Mouse (Mus musculus) heart, embryonic 12.5 days (tissue): ENCODE data around the gene Cyth2. TPM values are rescaled to one million over a fixed set of nuclear protein-coding genes. Genes with fewer than 3 reads are reported as not detected.
A peak's percentile ranks its signal among the peaks of the same experiment; 100 is the strongest.

Experiments used
- ATAC-seq: fragments of 200-750 bp; cut with Nextera tagmentation; 2 replicates; pipeline ENCODE4 v1.8.0; 2017; ENCODE audit warnings: moderate TSS enrichment, moderate library complexity; ENCODE audit not compliant: insufficient number of reproducible peaks, low FRiP score
- H3K27ac ChIP-seq: fragments of 300-500 bp; sonication (generic); 2 replicates; pipeline ENCODE4 v1.5.1; 2016; ENCODE audit warnings: mild to moderate bottlenecking, moderate library complexity; ENCODE audit not compliant: poor library complexity, severe bottlenecking
- H3K27me3 ChIP-seq: fragments of 300-500 bp; sonication (generic); replicated peaks from 2 replicates; pipeline ENCODE4 v1.6.1; 2016; ENCODE audit warnings: mild to moderate bottlenecking, moderate library complexity
- H3K36me3 ChIP-seq: fragments of 300-500 bp; sonication (generic); 2 replicates; pipeline ENCODE4 v1.6.1; 2016; ENCODE audit warnings: mild to moderate bottlenecking, moderate library complexity
- H3K4me1 ChIP-seq: fragments of 300-500 bp; sonication (generic); replicated peaks from 2 replicates; pipeline ENCODE4 v1.6.1; 2016; ENCODE audit warnings: mild to moderate bottlenecking
- H3K4me2 ChIP-seq: fragments of 300-500 bp; sonication (generic); 2 replicates; pipeline ENCODE4 v1.6.1; 2016; ENCODE audit warnings: mild to moderate bottlenecking, moderate library complexity
- H3K4me3 ChIP-seq: fragments of 300-500 bp; sonication (generic); 2 replicates; pipeline ENCODE4 v1.5.1; 2016; ENCODE audit warnings: mild to moderate bottlenecking
- H3K9ac ChIP-seq: fragments of 300-500 bp; sonication (generic); 2 replicates; pipeline ENCODE4 v1.6.1; 2016; ENCODE audit warnings: mild to moderate bottlenecking, moderate library complexity
- H3K9me3 ChIP-seq: fragments of 300-500 bp; sonication (generic); replicated peaks from 2 replicates; pipeline ENCODE4 v1.6.1; 2016; ENCODE audit warnings: mild to moderate bottlenecking, moderate library complexity
- WGBS: fragments of 180-500 bp; shearing (Covaris S2); methylation state at CpG from one replicate; pipeline ENCODE4 v1.1.7; 2016; 5-methylcytosine and 5-hydroxymethylcytosine counted together
- polyA plus RNA-seq: library from polyadenylated mRNA; unstranded; fragments of >200 nt; fragmentation: Nextera tagmentation; extraction: Ambion mirVana; gene quantifications from 2 replicates; pipeline ENCODE4 v1.2.1, GENCODE M21; 2016

The Cyth2 gene
- polyA plus RNA-seq, 1 experiment from 2014 or later, result 108 TPM

GRCm38 (mm10) chr7:45833148-45833790, 18.9 kb upstream of the Cyth2 start:
- Histone ChIP-seq H3K9me3 (peaks cover 7% of the 10 kb centered on the region; the same call in 1 of the 2 replicates), H3K4me3 (peak overlapping the region; percentile 52), H3K27me3 (peaks cover 61% of the 10 kb centered on the region), H3K9ac (peak overlapping the region; percentile 0; the same call in 1 of the 2 replicates), H3K36me3 (peaks cover 11% of the 10 kb centered on the region), H3K4me2 (peak overlapping the region; percentile 69), H3K27ac (no peak overlapping the region), H3K4me1 (peaks cover 22% of the 10 kb centered on the region)
- ATAC-seq, result 0 out of 2 replicates have a peak, but pooled peaks have one; percentile 3
- WGBS, result 4% methylated on average over 78 of the region's 86 CpGs

- Histone ChIP-seq H3K36me3 (peaks cover 19% of the 10 kb centered on the region), H3K9ac (0 out of 2 replicates have a peak overlapping the region, but pooled peaks have one; percentile 0), H3K27ac (no peak overlapping the region), H3K4me3 (peak overlapping the region; percentile 52), H3K4me1 (peaks cover 22% of the 10 kb centered on the region), H3K27me3 (peaks cover 57% of the 10 kb centered on the region), H3K4me2 (peak overlapping the region; percentile 69), H3K9me3 (peaks cover 7% of the 10 kb centered on the region; the same call in 1 of the 2 replicates)
- no peak for ATAC-seq
- WGBS, result 9% methylated on average over 30 of the region's 30 CpGs
Measured at GRCm38 (mm10) chr7:45832428-45832827, 18.0 kb upstream of the Cyth2 start.

- H3K27me3 ChIP-seq, result peaks cover 49% of the 10 kb centered on the region
- peak overlapping the region; percentile 94 for H3K4me2 ChIP-seq
- H3K4me3 ChIP-seq, result peak overlapping the region; percentile 89
- 17% methylated on average over 5 of the region's 5 CpGs for WGBS
- H3K4me1 ChIP-seq, result peaks cover 22% of the 10 kb centered on the region
- no peak overlapping the region for H3K27ac ChIP-seq
- ATAC-seq, result no peak
- no peaks in the 10 kb centered on the region for H3K9me3 ChIP-seq
- H3K36me3 ChIP-seq, result peaks cover 32% of the 10 kb centered on the region
- no peak overlapping the region for H3K9ac ChIP-seq
Measured at GRCm38 (mm10) chr7:45831128-45831525, 16.7 kb upstream of the Cyth2 start.

GRCm38 (mm10) chr7:45830427-45831127, 16.2 kb upstream of the Cyth2 start, which contains the start of gene Grwd1:
Gene Grwd1 (minus strand): TSS chr7:45830944.
- Histone ChIP-seq H3K27ac (no peak within 1 kb of the TSS; the same call in 1 of the 2 replicates), H3K36me3 (peaks cover 38% of the 10 kb centered on the region), H3K4me3 (peak within 1 kb of the TSS; percentile 89), H3K4me1 (peaks cover 22% of the 10 kb centered on the region), H3K9ac (peak within 1 kb of the TSS; percentile 79), H3K27me3 (peaks cover 45% of the 10 kb centered on the region), H3K9me3 (no peaks in the 10 kb centered on the region), H3K4me2 (peak within 1 kb of the TSS; percentile 94)
- ATAC-seq, result peak; percentile 63
- WGBS, result under 1% methylated on average over 35 of the region's 35 CpGs

GRCm38 (mm10) chr7:45826631-45827030, 12.2 kb upstream of the Cyth2 start:
- Histone ChIP-seq H3K36me3 (peaks cover 67% of the 10 kb centered on the region), H3K27ac (no peak overlapping the region), H3K4me1 (peaks cover 10% of the 10 kb centered on the region), H3K4me2 (no peak overlapping the region), H3K4me3 (no peak overlapping the region), H3K9ac (no peak overlapping the region), H3K27me3 (peaks cover 6% of the 10 kb centered on the region), H3K9me3 (no peaks in the 10 kb centered on the region)
- no peak for ATAC-seq
- WGBS, result 89% methylated on average over 7 of the region's 7 CpGs

GRCm38 (mm10) chr7:45824598-45824997, 10.2 kb upstream of the Cyth2 start, which contains the start of gene Kcnj14:
Gene Kcnj14 (minus strand): TSS chr7:45824782.
- peaks cover 9% of the 10 kb centered on the region for H3K27me3 ChIP-seq
- H3K27ac ChIP-seq, result no peak within 1 kb of the TSS
- no peak for ATAC-seq
- H3K4me1 ChIP-seq, result peaks cover 8% of the 10 kb centered on the region
- H3K9ac ChIP-seq, result no peak within 1 kb of the TSS
- H3K4me3 ChIP-seq, result no peak within 1 kb of the TSS
- H3K36me3 ChIP-seq, result peaks cover 67% of the 10 kb centered on the region
- WGBS, result 59% methylated on average over 7 of the region's 7 CpGs
- H3K9me3 ChIP-seq, result no peaks in the 10 kb centered on the region
- no peak within 1 kb of the TSS for H3K4me2 ChIP-seq

GRCm38 (mm10) chr7:45820913-45821312, 6.5 kb upstream of the Cyth2 start:
- Histone ChIP-seq H3K9me3 (no peaks in the 10 kb centered on the region), H3K27me3 (peaks cover 24% of the 10 kb centered on the region), H3K36me3 (peaks cover 32% of the 10 kb centered on the region), H3K4me2 (no peak overlapping the region), H3K27ac (no peak overlapping the region), H3K4me1 (peaks cover 5% of the 10 kb centered on the region; the same call in 1 of the 2 replicates), H3K4me3 (no peak overlapping the region), H3K9ac (no peak overlapping the region)
- ATAC-seq, result no peak

- Histone ChIP-seq H3K36me3 (peaks cover 22% of the 10 kb centered on the region), H3K9ac (peak overlapping the region; percentile 7; the same call in 1 of the 2 replicates), H3K4me2 (peak overlapping the region; percentile 64), H3K27ac (no peak overlapping the region), H3K4me1 (peaks cover 12% of the 10 kb centered on the region), H3K27me3 (peaks cover 27% of the 10 kb centered on the region), H3K4me3 (peak overlapping the region; percentile 29; the same call in 1 of the 2 replicates), H3K9me3 (no peaks in the 10 kb centered on the region)
- ATAC-seq, result no peak
- WGBS, result 13% methylated on average over 25 of the region's 25 CpGs
Measured at GRCm38 (mm10) chr7:45819843-45820242, 5.5 kb upstream of the Cyth2 start.

- Histone ChIP-seq H3K4me3 (no peak overlapping the region), H3K4me2 (no peak overlapping the region), H3K9me3 (no peaks in the 10 kb centered on the region), H3K27ac (no peak overlapping the region), H3K36me3 (peaks cover 21% of the 10 kb centered on the region), H3K4me1 (peaks cover 33% of the 10 kb centered on the region), H3K9ac (no peak overlapping the region), H3K27me3 (peaks cover 25% of the 10 kb centered on the region)
- ATAC-seq, result no peak
- 57% methylated on average over 2 of the region's 2 CpGs for WGBS
Measured at GRCm38 (mm10) chr7:45815984-45816351, 1.6 kb upstream of the Cyth2 start.

- peaks cover 33% of the 10 kb centered on the region for H3K4me1 ChIP-seq
- no peak for ATAC-seq
- H3K27me3 ChIP-seq, result peaks cover 22% of the 10 kb centered on the region
- H3K36me3 ChIP-seq, result peaks cover 26% of the 10 kb centered on the region
- no peak overlapping the region for H3K4me3 ChIP-seq
- no peak overlapping the region for H3K9ac ChIP-seq
- 68% methylated on average over 10 of the region's 10 CpGs for WGBS
- H3K27ac ChIP-seq, result no peak overlapping the region
- H3K9me3 ChIP-seq, result no peaks in the 10 kb centered on the region
- H3K4me2 ChIP-seq, result peak overlapping the region; percentile 60; the same call in 1 of the 2 replicates
Measured at GRCm38 (mm10) chr7:45815323-45815983, 1.1 kb upstream of the Cyth2 start.

GRCm38 (mm10) chr7:45814841-45815240, 460 bp upstream of the Cyth2 start:
- Histone ChIP-seq H3K27ac (no peak overlapping the region), H3K9ac (no peak overlapping the region)
- 14% methylated on average over 5 of the region's 5 CpGs for WGBS

More at GRCm38 (mm10) chr7:45814841-45815240, 460 bp upstream of the Cyth2 start:
- Histone ChIP-seq H3K9me3 (no peaks in the 10 kb centered on the region), H3K4me1 (peaks cover 30% of the 10 kb centered on the region), H3K36me3 (peaks cover 32% of the 10 kb centered on the region), H3K4me3 (peak overlapping the region; percentile 94), H3K27me3 (peaks cover 20% of the 10 kb centered on the region), H3K4me2 (peak overlapping the region; percentile 60)
- ATAC-seq, result no peak
